Mouse (Mus musculus) myocyte (in vitro differentiated cells): ENCODE data around the gene Foxd3.
"Not testable (repeated sequence)": the region's sequence is repeated elsewhere in the genome, so short reads cannot be mapped to it uniquely, and the experiment has no call there.

Source experiments
- E2F4 ChIP-seq: IDR thresholded peaks from one replicate; pipeline ENCODE4 v1.6.1; 2011; ENCODE audit warnings: mild to moderate bottlenecking, control low read depth, moderate library complexity; ENCODE audit not compliant: insufficient read depth
- MAX ChIP-seq: IDR thresholded peaks from one replicate; pipeline ENCODE4 v1.6.1; 2011; ENCODE audit warnings: low read depth, mild to moderate bottlenecking, control low read depth
- MYOG ChIP-seq, 3 experiments: IDR thresholded peaks; one replicate each; pipeline ENCODE4 v1.6.1; 2011; ENCODE audit warnings: control low read depth in 2 of 3, low read depth in 2 of 3, mild to moderate bottlenecking in 2 of 3; ENCODE audit not compliant: insufficient read length in 2 of 3, control insufficient read depth in 1 of 3, insufficient read depth in 1 of 3
- POLR2A ChIP-seq: IDR thresholded peaks from one replicate; pipeline ENCODE4 v1.6.1; 2011; ENCODE audit warnings: low read depth, mild to moderate bottlenecking, control low read depth, moderate library complexity; ENCODE audit not compliant: insufficient read length
- TCF12 ChIP-seq: IDR thresholded peaks from one replicate; pipeline ENCODE4 v1.6.1; 2011; ENCODE audit warnings: mild to moderate bottlenecking, control low read depth; ENCODE audit not compliant: poor library complexity, insufficient read depth, severe bottlenecking
- USF1 ChIP-seq: IDR thresholded peaks from one replicate; pipeline ENCODE4 v1.6.1; 2011; ENCODE audit warnings: low read depth, mild to moderate bottlenecking, control low read depth, moderate library complexity

- not testable (repeated sequence) for TF ChIP-seq USF1; E2F4; POLR2A; MYOG (IDR thresholded peaks at IDR 0.05; ENCODE audit: control insufficient read depth in 1 of 3, insufficient read depth in 1 of 3, insufficient read length in 2 of 3, low read depth in 2 of 3); TCF12; MAX
Measured at GRCm38 (mm10) chr4:99640619-99641018, 15.5 kb upstream of the Foxd3 start.
